Mouse (Mus musculus): ENCODE results near the gene Ubtd1.
A peak's percentile ranks its signal among the peaks of the same experiment; 100 is the strongest.

The Ubtd1 gene

DNA sequence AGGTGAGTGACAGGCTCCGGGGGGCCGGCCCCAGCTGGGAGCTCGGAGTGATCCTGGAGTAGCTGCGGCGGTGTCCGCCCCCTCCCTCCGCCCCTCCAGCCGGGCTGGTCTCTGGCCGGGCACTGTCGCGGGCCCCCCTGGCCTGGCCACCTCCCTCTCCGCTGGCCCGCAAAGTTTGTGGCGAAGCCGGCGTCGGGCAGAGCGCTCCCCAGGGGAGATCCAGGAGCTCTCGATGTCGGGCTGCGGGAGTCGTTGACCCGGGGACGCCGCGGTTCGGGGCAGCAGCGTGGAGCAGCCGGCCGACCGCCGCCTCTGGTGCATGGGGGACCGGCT lies at the start of gene Ubtd1:
Gene Ubtd1, plus strand, starts transcription at position 169 of the 333 bp plus-strand sequence.
- no peak for DNase-seq (ENCODE audit: low spot score)

- DNase-seq (ENCODE audit: low spot score) = no peak
Observed at GRCm38 (mm10) chr19:41932686-41933085, 48.9 kb upstream of the Ubtd1 start.

- DNase-seq (ENCODE audit: low spot score) = peak; percentile 97
Observed at GRCm38 (mm10) chr19:41933179-41934086, 48.1 kb upstream of the Ubtd1 start, which contains the start of the genes Exosc1 and Zdhhc16. Gene Exosc1 (minus strand): TSS chr19:41933423. Gene Zdhhc16 (plus strand): TSS chr19:41933480.

- no peak for DNase-seq (ENCODE audit: low spot score)
Observed at GRCm38 (mm10) chr19:41934124-41934523, 47.4 kb upstream of the Ubtd1 start.

DNA sequence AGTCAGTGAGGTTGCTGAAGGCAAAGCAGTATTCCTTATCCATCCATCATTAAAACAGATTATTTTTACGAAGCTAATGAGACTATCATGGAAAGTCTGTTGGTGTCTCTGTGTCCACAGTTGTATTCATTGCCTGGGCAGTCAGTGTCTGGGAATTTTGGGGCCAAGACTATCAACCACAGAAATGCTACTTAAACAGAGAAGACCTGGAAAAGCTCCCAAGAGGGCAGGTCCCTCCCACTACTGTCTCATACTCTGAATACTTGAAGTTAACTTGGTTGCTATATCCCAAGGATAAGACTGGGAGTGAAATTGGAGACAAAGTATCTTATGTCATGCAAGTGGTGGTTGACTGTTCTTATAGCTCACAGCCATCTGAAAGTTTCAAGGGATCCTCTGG lies 45.6 kb upstream of the Ubtd1 start:
- no peak for DNase-seq (ENCODE audit: low spot score)

DNA sequence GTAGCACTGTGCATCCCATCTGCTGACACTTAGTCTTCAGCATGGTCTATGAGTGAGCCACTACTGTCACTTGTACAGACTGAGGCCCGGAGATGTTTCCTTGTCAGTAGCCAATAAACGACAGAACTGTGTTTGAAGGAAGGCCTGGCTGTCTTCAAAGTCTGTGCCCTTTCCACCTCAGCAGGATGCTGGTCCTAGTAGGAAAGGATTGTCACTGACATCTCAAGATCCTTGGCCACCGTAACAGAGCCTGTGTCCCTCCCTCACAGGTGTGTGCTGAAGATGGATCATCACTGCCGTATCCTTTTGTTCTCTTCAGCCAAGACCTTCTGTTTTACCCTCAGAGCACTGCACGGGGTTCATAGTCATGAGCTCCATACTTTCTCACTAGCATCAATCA lies 43.0 kb upstream of the Ubtd1 start:
- no peak for DNase-seq (ENCODE audit: low spot score)

- DNase-seq (ENCODE audit: low spot score) = no peak
Observed at GRCm38 (mm10) chr19:41943841-41944240, 37.7 kb upstream of the Ubtd1 start.

- no peak for DNase-seq (ENCODE audit: low spot score)
Observed at GRCm38 (mm10) chr19:41952287-41952686, 29.3 kb upstream of the Ubtd1 start.

DNA sequence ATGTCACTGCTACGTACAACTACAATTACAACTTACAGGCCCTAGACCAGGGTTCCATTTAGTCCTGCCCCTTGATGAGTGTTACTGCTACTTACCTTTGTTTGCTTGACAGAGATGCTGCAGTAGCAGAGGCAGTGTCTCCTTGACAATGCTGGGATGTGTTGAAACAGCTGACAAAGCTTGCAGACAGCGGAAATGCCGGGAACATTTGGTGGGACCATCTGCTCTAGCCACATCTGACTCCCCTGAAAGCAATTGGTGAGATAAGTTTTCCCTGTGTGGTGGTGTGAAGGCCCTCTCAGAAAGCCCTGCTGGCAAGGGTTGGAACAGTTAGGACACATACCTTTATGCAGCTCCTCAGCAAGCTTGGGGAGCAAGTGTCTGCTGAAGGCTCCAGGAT lies 28.0 kb upstream of the Ubtd1 start:
- DNase-seq (ENCODE audit: low spot score) = no peak

DNA sequence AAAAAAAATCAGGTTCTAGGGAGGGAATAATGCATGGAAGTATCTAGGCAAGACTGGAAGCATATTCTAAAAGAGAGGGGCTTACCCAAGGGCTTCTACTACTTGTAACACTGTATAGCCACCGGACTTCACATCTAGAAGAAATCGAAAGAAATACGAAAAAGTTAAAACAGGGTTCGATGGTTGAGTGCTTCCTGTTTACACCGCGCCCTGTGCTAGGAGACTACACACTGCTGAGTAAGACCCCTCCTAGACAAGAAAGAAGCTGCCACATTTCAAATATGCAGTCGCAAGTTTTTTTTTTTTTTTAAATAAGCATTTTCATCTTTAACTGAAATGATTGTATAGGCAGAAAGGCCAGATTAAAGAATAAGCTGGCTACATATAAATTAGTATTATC lies 11.9 kb upstream of the Ubtd1 start:
- DNase-seq (ENCODE audit: low spot score) = no peak

- DNase-seq (ENCODE audit: low spot score) = no peak
Observed at GRCm38 (mm10) chr19:41973891-41974794, 7.4 kb upstream of the Ubtd1 start.

DNA sequence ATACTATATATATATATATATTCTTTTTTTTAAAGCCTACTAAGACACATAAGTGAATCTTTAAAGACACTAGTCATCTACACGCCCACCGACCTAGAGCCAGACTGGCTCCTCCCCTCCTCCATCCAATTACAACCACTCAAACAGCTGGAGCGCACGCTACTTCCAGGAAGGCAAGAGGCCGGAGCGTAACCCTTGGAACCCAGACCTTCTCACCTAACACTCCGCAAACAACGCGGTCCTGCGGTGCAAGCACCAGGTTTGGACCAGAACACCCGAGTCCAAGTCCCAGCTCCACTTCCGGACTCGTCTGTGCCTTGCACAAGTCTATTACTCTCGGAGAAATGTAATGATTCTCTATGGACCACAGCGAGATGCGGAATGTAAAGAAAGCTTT lies 1.1 kb upstream of the Ubtd1 start:
- no peak for DNase-seq (ENCODE audit: low spot score)

GRCm38 (mm10) chr19:41980819-41981594 lies 556 bp upstream of the Ubtd1 start, which contains the start of gene Mms19:
Gene Mms19 (minus strand): TSS chr19:41981157.
- DNase-seq (ENCODE audit: low spot score) = peak; percentile 99

GRCm38 (mm10) chr19:41981931-41982790 lies 598 bp downstream of the Ubtd1 start:
- no peak for DNase-seq (ENCODE audit: low spot score)

DNA sequence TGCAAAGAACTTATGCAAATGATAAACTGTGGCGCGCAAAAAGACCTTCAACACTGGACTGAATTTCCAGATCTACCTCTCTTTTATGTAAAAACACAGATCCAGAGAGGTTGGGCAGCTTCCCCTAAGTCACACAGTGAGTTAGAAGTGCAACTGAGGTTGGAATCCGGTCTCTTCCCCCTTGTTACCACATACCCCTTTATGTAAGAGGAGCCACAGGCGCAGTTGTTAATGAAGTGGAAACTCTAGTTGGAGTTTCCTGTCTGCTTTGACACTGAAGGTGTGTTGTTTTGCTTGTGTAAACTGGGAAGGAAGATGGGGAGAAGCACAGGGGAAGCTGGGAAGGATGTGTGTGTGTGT lies 1.2 kb downstream of the Ubtd1 start:
- no peak for DNase-seq (ENCODE audit: low spot score)

- DNase-seq (ENCODE audit: low spot score) = no peak
Observed at GRCm38 (mm10) chr19:41985994-41986393, 4.4 kb downstream of the Ubtd1 start.

GRCm38 (mm10) chr19:41987206-41987605 lies 5.6 kb downstream of the Ubtd1 start:
- no peak for DNase-seq (ENCODE audit: low spot score)

- DNase-seq (ENCODE audit: low spot score) = no peak
Observed at GRCm38 (mm10) chr19:41989810-41990209, 8.2 kb downstream of the Ubtd1 start.

GRCm38 (mm10) chr19:41991926-41992477 lies 10.4 kb downstream of the Ubtd1 start:
- no peak for DNase-seq (ENCODE audit: low spot score)

GRCm38 (mm10) chr19:41992971-41993370 lies 11.4 kb downstream of the Ubtd1 start:
- DNase-seq (ENCODE audit: low spot score) = no peak

DNA sequence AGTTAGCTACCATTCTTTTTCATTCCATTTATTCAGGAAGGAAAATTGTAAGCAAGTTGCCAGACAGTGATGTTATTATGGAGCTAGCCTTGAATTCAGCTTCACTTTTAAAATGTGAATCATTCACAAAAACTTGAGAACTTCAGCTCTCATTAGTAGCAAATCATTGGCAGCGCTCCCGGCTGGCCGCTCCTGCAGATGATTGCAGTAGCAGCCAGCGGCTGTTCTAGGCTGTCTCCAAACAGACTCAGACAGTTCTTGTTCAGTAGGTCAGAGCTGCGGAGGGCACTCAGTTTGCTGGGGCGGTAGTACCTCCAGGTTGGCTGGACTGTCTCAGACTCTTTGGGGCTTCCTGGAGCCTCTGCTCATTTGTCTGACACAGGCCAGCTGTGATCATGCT lies 11.9 kb downstream of the Ubtd1 start:
- DNase-seq (ENCODE audit: low spot score) = peak; percentile 77

Data from ovary, adult 18-20 months (tissue).